Mouse (Mus musculus) embryonic fibroblast, embryonic 13.5 days (primary cell): ENCODE measurements at regions not wholly inside any gene's neighbourhood (a gene's known extent, or its start where the extent isn't known, plus 50 kb on each side); places are given as distances from the start of the nearest gene placed in this dataset.

Experiments
- CTCF ChIP-seq: IDR thresholded peaks from 2 replicates; pipeline ENCODE4 v1.5.1; 2011; ENCODE audit warnings: mild to moderate bottlenecking, control low read depth, low read length, moderate library complexity, borderline replicate concordance; ENCODE audit not compliant: insufficient read depth
- POLR2A ChIP-seq: IDR thresholded peaks from 2 replicates; pipeline ENCODE4 v1.6.1; 2011; ENCODE audit warnings: low read depth, mild to moderate bottlenecking, control low read depth, low read length, moderate library complexity

DNA sequence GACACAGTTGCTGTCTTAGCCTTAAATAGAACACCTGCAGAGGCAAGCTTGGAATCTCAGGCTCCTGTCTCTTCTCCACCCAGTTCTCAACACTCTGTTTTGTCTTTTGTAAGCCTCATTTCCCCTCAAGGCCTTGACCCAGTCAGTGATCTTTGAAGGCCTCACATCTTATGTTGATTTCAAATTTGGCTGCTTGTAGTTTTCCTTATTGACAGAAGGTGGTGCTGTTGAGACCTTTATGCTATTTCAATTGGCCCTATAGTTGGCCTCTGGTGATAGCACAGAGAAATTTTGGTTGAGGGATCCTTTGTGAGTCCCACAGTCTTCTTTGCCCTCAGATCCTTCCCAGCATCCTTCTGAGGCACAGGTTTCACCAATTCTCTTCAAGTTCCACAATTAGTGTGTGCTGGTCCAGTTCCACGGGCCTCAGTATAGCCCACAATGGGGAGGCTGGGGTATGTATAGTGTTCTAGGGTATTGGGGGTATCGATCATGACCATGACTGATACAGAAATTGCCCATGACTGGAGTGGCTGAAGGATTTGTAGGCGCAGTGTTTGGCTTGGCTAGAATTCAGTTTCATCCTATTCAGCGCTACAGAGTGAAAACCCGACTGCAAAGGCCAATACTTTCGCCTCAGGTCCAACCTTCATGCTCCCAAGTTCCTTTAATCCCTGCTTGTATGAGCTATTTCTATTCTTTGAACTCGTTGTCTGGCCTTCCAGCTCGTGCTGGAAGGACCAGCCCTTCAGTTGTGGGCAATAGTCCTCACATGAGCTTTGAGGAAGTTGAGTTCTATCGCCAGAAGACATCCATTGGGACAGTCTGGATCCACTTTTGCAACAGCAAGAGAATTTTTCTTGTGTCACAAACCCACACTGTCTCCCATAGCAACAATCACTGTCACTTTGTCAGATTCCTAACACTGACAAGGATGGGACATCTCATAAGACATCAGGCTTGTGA lies 110.3 kb downstream of the 4933412E24Rik start:
- no peak for TF ChIP-seq CTCF
- TF ChIP-seq POLR2A = no peak
